Mouse (Mus musculus): Measurements from ENCODE around the gene Snrpf.
"Not testable (repeated sequence)": the region's sequence is repeated elsewhere in the genome, so short reads cannot be mapped to it uniquely, and the experiment has no call there.

Snrpf gene

GRCm38 (mm10) chr10:93575960-93576359, 13.5 kb downstream of the Snrpf start:
- DNase-seq (ENCODE audit: low spot score in 2 of 2): no peak

GRCm38 (mm10) chr10:93574966-93575365, 14.5 kb downstream of the Snrpf start:
- no peak for DNase-seq (ENCODE audit: low spot score in 2 of 2)

GRCm38 (mm10) chr10:93572209-93572608, 17.3 kb downstream of the Snrpf start:
- no peak for DNase-seq (ENCODE audit: low spot score in 2 of 2)

GRCm38 (mm10) chr10:93568671-93569070, 20.8 kb downstream of the Snrpf start:
- no peak for DNase-seq (ENCODE audit: low spot score in 2 of 2)

- DNase-seq (ENCODE audit: low spot score in 2 of 2): no peak
Observed at GRCm38 (mm10) chr10:93567841-93568566, 21.5 kb downstream of the Snrpf start.

GRCm38 (mm10) chr10:93567066-93567465, 22.4 kb downstream of the Snrpf start:
- DNase-seq (ENCODE audit: low spot score in 2 of 2): no peak

GRCm38 (mm10) chr10:93564518-93565090, 24.9 kb downstream of the Snrpf start:
- no peak for DNase-seq (ENCODE audit: low spot score in 2 of 2)

- DNase-seq (ENCODE audit: low spot score in 2 of 2): no peak
Observed at GRCm38 (mm10) chr10:93559786-93560185, 29.7 kb downstream of the Snrpf start.

- DNase-seq (ENCODE audit: low spot score in 2 of 2): not testable (repeated sequence)
Observed at GRCm38 (mm10) chr10:93557971-93558370, 31.5 kb downstream of the Snrpf start.

- DNase-seq (ENCODE audit: low spot score in 2 of 2): no peak
Observed at GRCm38 (mm10) chr10:93552596-93552995, 36.9 kb downstream of the Snrpf start.

GRCm38 (mm10) chr10:93549821-93550220, 39.7 kb downstream of the Snrpf start:
- DNase-seq (ENCODE audit: low spot score in 2 of 2): no peak

GRCm38 (mm10) chr10:93548991-93549390, 40.5 kb downstream of the Snrpf start:
- peak in 1 of 2 experiments; percentile 67 for DNase-seq (ENCODE audit: low spot score in 2 of 2)

- DNase-seq (ENCODE audit: low spot score in 2 of 2): no peak
Observed at GRCm38 (mm10) chr10:93547741-93548270, 41.7 kb downstream of the Snrpf start.

GRCm38 (mm10) chr10:93544172-93544571, 45.3 kb downstream of the Snrpf start:
- DNase-seq (ENCODE audit: low spot score in 2 of 2): no peak

GRCm38 (mm10) chr10:93543176-93543575, 46.3 kb downstream of the Snrpf start:
- no peak for DNase-seq (ENCODE audit: low spot score in 2 of 2)

- no peak for DNase-seq (ENCODE audit: low spot score in 2 of 2)
Observed at GRCm38 (mm10) chr10:93542356-93542755, 47.1 kb downstream of the Snrpf start.

GRCm38 (mm10) chr10:93541585-93541984, 47.9 kb downstream of the Snrpf start:
- no peak for DNase-seq (ENCODE audit: low spot score in 2 of 2)

- no peak for DNase-seq (ENCODE audit: low spot score in 2 of 2)
Observed at GRCm38 (mm10) chr10:93540431-93541210, 48.9 kb downstream of the Snrpf start, which contains the start of gene Ccdc38. TSS of gene Ccdc38 (plus strand) at chr10:93540632.

GRCm38 (mm10) chr10:93539775-93540430, 49.6 kb downstream of the Snrpf start, which contains the start of gene Amdhd1:
TSS of gene Amdhd1 (minus strand) at chr10:93540033.
- DNase-seq (ENCODE audit: low spot score in 2 of 2): peak; percentile 50 to 58

GRCm38 (mm10) chr10:93538818-93539217, 50.7 kb downstream of the Snrpf start:
- no peak for DNase-seq (ENCODE audit: low spot score in 2 of 2)

- DNase-seq (ENCODE audit: low spot score in 2 of 2): no peak
Observed at GRCm38 (mm10) chr10:93538287-93538686, 51.2 kb downstream of the Snrpf start.
